Mouse (Mus musculus): ENCODE results near the gene Edc4. TPM values are rescaled to one million over a fixed set of nuclear protein-coding genes. Genes with fewer than 3 reads are reported as not detected.

The Edc4 gene
- polyA plus RNA-seq, 1 experiment = 75.5 TPM

DNA sequence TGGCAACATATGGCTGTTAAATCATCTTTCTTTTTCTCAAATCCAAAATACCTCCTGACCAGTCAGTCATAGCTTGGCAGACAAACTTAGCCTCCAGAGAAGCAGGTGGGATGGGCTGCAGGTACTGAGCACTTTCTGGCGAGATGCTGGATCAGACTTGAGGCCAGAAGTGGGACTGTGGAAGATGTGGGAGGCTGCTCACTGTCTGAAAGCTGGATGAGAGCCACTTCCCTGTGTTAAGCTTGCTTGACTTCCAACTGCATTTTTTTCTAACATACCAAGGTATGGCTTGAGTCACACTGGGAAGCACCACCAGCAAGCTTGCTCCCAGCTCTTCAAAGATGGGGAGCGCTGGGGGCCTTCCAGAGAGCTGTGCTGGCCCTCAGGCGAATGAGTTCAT lies 44.4 kb downstream of the Edc4 start:
- no peak overlapping the region for H3K27ac ChIP-seq (ENCODE audit: insufficient read depth, low read length)
- TF ChIP-seq CTCF (IDR thresholded peaks at IDR 0.05; ENCODE audit: borderline replicate concordance, insufficient read depth, low read depth, low read length) (no peak), POLR2A (IDR thresholded peaks at IDR 0.05; ENCODE audit: borderline replicate concordance, insufficient read depth, low read length) (no peak)
- H3K4me1 ChIP-seq (ENCODE audit: control insufficient read depth, insufficient read depth, low read length) = peaks cover 10% of the 10 kb centered on the region
- H3K4me3 ChIP-seq (replicated peaks; ENCODE audit: insufficient read depth, low read depth, low read length) = no peak overlapping the region
- whole genome bisulfite sequencing = 68% methylated on average over 3 of the region's 3 CpGs
- H3K27me3 ChIP-seq (ENCODE audit: control insufficient read depth, insufficient read depth, low read length) = no peaks in the 10 kb centered on the region
- DNase-seq = no peak

DNA sequence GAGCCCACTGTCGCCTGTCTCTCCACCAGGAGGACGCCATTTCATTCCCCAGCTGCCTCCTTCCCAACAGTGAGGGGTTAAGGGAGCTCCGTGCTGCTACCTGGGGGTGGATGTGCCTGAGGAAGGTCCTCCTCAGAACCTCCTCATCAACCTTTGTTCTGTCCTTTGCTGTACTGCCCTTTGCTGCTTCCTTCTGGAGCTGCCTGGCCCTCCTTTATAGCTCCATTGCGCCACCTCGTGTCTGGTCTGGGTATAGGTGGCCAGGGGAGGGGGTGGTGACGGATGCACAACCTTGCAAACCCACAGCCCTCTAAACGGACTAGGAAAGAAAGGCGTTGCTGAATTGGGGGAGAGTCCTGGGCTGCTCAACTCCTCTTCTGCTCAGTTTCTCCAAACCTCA lies 49.9 kb downstream of the Edc4 start:
- peak; percentile 75 to 89 for DNase-seq
- TF ChIP-seq CTCF (IDR thresholded peaks at IDR 0.05; ENCODE audit: borderline replicate concordance, insufficient read depth, low read depth, low read length) = peak; percentile 98
- no peak for TF ChIP-seq POLR2A (IDR thresholded peaks at IDR 0.05; ENCODE audit: borderline replicate concordance, insufficient read depth, low read length)
- 17% methylated on average over 8 of the region's 8 CpGs for WGBS
- no peak overlapping the region for H3K4me3 ChIP-seq (replicated peaks; ENCODE audit: insufficient read depth, low read depth, low read length)
- peaks cover 9% of the 10 kb centered on the region for H3K4me1 ChIP-seq (ENCODE audit: control insufficient read depth, insufficient read depth, low read length)
- H3K27ac ChIP-seq (ENCODE audit: insufficient read depth, low read length) = no peak overlapping the region
- no peaks in the 10 kb centered on the region for H3K27me3 ChIP-seq (ENCODE audit: control insufficient read depth, insufficient read depth, low read length)

- Histone ChIP-seq H3K27ac (ENCODE audit: insufficient read depth, low read length) (no peak overlapping the region), H3K27me3 (ENCODE audit: control insufficient read depth, insufficient read depth, low read length) (no peaks in the 10 kb centered on the region), H3K4me3 (replicated peaks; ENCODE audit: insufficient read depth, low read depth, low read length) (no peak overlapping the region), H3K4me1 (ENCODE audit: control insufficient read depth, insufficient read depth, low read length) (peaks cover 3% of the 10 kb centered on the region)
- TF ChIP-seq POLR2A (IDR thresholded peaks at IDR 0.05; ENCODE audit: borderline replicate concordance, insufficient read depth, low read length) (no peak), CTCF (IDR thresholded peaks at IDR 0.05; ENCODE audit: borderline replicate concordance, insufficient read depth, low read depth, low read length) (no peak)
- 75% methylated on average over 3 of the region's 3 CpGs for WGBS
- no peak for DNase-seq
Measured at GRCm38 (mm10) chr8:105931271-105931670, 50.6 kb downstream of the Edc4 start.

- TF ChIP-seq CTCF (IDR thresholded peaks at IDR 0.05; ENCODE audit: borderline replicate concordance, insufficient read depth, low read depth, low read length) (peak; percentile 5; the same call in 1 of the 2 replicates), POLR2A (IDR thresholded peaks at IDR 0.05; ENCODE audit: borderline replicate concordance, insufficient read depth, low read length) (no peak)
- Histone ChIP-seq H3K27me3 (ENCODE audit: control insufficient read depth, insufficient read depth, low read length) (no peaks in the 10 kb centered on the region), H3K4me1 (ENCODE audit: control insufficient read depth, insufficient read depth, low read length) (peaks cover 3% of the 10 kb centered on the region), H3K27ac (ENCODE audit: insufficient read depth, low read length) (no peak overlapping the region), H3K4me3 (replicated peaks; ENCODE audit: insufficient read depth, low read depth, low read length) (no peak overlapping the region)
- no peak for DNase-seq
- 87% methylated on average over 11 of the region's 11 CpGs for WGBS
Measured at GRCm38 (mm10) chr8:105932525-105932924, 51.8 kb downstream of the Edc4 start.

DNA sequence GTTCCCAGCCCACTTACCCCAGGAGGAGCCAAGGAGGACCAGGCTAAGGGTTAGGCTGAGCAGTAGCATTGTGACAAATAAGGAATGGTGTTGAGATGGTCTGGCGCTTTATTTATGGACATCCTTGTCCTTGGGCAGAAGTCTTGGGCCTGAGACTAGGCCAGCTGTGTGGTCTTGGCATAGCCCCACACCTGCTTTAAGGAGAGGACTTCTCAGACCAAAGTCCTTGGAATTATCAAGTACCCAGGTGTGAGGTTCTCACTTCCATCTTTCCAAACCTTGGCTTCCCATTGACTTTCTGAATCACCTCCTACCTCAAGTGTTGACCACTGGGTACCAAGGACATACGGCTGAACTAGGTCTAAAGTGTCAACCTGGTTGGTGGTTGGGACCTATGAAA lies 53.1 kb downstream of the Edc4 start, which contains the start of gene Ctrl:
Gene Ctrl, minus strand, starts transcription at position 101 of the 400 bp plus-strand sequence.
- Histone ChIP-seq H3K27me3 (ENCODE audit: control insufficient read depth, insufficient read depth, low read length) (no peaks in the 10 kb centered on the region), H3K4me3 (replicated peaks; ENCODE audit: insufficient read depth, low read depth, low read length) (no peak within 1 kb of the TSS), H3K4me1 (ENCODE audit: control insufficient read depth, insufficient read depth, low read length) (peaks cover 5% of the 10 kb centered on the region), H3K27ac (ENCODE audit: insufficient read depth, low read length) (no peak within 1 kb of the TSS)
- no peak for DNase-seq
- WGBS = 94% methylated on average over 2 of the region's 2 CpGs
- TF ChIP-seq CTCF (IDR thresholded peaks at IDR 0.05; ENCODE audit: borderline replicate concordance, insufficient read depth, low read depth, low read length) = no peak
- TF ChIP-seq POLR2A (IDR thresholded peaks at IDR 0.05; ENCODE audit: borderline replicate concordance, insufficient read depth, low read length) = no peak

- DNase-seq = no peak
- Histone ChIP-seq H3K4me1 (ENCODE audit: control insufficient read depth, insufficient read depth, low read length) (peaks cover 5% of the 10 kb centered on the region), H3K27ac (ENCODE audit: insufficient read depth, low read length) (no peak overlapping the region), H3K27me3 (ENCODE audit: control insufficient read depth, insufficient read depth, low read length) (no peaks in the 10 kb centered on the region), H3K4me3 (replicated peaks; ENCODE audit: insufficient read depth, low read depth, low read length) (no peak overlapping the region)
- TF ChIP-seq CTCF (IDR thresholded peaks at IDR 0.05; ENCODE audit: borderline replicate concordance, insufficient read depth, low read depth, low read length) (no peak), POLR2A (IDR thresholded peaks at IDR 0.05; ENCODE audit: borderline replicate concordance, insufficient read depth, low read length) (no peak)
- 76% methylated on average over 6 of the region's 6 CpGs for WGBS
Measured at GRCm38 (mm10) chr8:105935105-105935504, 54.4 kb downstream of the Edc4 start.

DNA sequence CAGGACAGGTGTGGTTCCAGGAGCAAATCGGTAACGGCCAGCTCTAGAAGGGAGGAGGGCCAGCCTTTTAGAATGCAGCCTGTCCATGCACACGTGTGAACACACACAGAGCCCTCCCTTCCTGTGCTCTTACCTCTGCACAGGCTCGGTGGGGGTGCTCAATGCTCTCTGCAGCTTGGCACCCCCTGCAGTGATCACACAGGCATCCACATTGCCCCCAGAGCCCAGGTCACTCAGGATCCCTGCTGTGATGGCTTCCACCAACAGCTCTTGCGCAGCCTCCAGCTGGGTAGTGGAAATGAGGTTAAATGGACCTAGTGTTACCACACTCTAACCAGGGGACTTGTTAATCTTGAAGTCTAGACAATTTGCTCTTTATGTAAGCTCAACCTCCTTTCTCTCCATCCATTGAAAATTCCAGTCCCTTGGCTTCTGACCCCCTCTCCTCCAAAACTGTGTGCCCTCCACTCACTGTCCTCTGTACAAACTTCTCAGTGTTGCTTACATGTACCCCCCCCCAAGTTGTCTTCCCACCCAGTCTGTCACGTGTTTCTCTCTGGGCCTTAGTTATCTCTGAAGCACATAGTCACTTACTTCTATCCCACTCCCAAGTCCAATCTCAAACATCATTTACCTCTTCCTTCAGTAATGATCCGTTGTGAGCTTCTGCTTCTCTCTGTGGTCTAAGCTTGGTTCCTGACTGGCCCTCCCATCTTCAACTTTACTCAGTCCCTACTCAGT lies 55.4 kb downstream of the Edc4 start:
- H3K27ac ChIP-seq (ENCODE audit: insufficient read depth, low read length) = no peak overlapping the region
- TF ChIP-seq CTCF (IDR thresholded peaks at IDR 0.05; ENCODE audit: borderline replicate concordance, insufficient read depth, low read depth, low read length) (no peak), POLR2A (IDR thresholded peaks at IDR 0.05; ENCODE audit: borderline replicate concordance, insufficient read depth, low read length) (no peak)
- no peaks in the 10 kb centered on the region for H3K27me3 ChIP-seq (ENCODE audit: control insufficient read depth, insufficient read depth, low read length)
- H3K4me3 ChIP-seq (replicated peaks; ENCODE audit: insufficient read depth, low read depth, low read length) = peak overlapping the region; percentile 97
- H3K4me1 ChIP-seq (ENCODE audit: control insufficient read depth, insufficient read depth, low read length) = peaks cover 2% of the 10 kb centered on the region; the same call in 1 of the 2 replicates
- WGBS = 26% methylated on average over 7 of the region's 7 CpGs
- no peak for DNase-seq

GRCm38 (mm10) chr8:105936866-105937475 lies 56.3 kb downstream of the Edc4 start:
- peaks cover 2% of the 10 kb centered on the region; the same call in 1 of the 2 replicates for H3K4me1 ChIP-seq (ENCODE audit: control insufficient read depth, insufficient read depth, low read length)
- peak; percentile 89 to 93 for DNase-seq
- under 1% methylated on average over 30 of the region's 30 CpGs for WGBS
- TF ChIP-seq CTCF (IDR thresholded peaks at IDR 0.05; ENCODE audit: borderline replicate concordance, insufficient read depth, low read depth, low read length) = no peak
- TF ChIP-seq POLR2A (IDR thresholded peaks at IDR 0.05; ENCODE audit: borderline replicate concordance, insufficient read depth, low read length) = peak; percentile 80; the same call in 1 of the 2 replicates
- peak overlapping the region; percentile 97 for H3K4me3 ChIP-seq (replicated peaks; ENCODE audit: insufficient read depth, low read depth, low read length)
- H3K27me3 ChIP-seq (ENCODE audit: control insufficient read depth, insufficient read depth, low read length) = no peaks in the 10 kb centered on the region
- H3K27ac ChIP-seq (ENCODE audit: insufficient read depth, low read length) = peak overlapping the region; percentile 72
